Mouse (Mus musculus) heart, postnatal 0 days (tissue): ENCODE data around the gene Glp2r.

Experiments
- CTCF ChIP-seq: IDR thresholded peaks from 2 replicates; pipeline ENCODE4 v1.5.1; 2016; ENCODE audit warnings: antibody characterized with exemption, control low read depth, low read depth
- EP300 ChIP-seq: IDR thresholded peaks from 2 replicates; pipeline ENCODE4 v1.6.1; 2016; ENCODE audit warnings: antibody characterized with exemption, low read depth

GRCm38 (mm10) chr11:67679300-67679699 is 91.7 kb downstream of the Glp2r start:
- TF ChIP-seq CTCF (no peak), EP300 (no peak)
